Mouse (Mus musculus) cortical plate, adult 2 months (tissue): ENCODE results near the gene Tnfrsf19.

Source experiments
- CTCF ChIP-seq: fragments of 200-500 bp; IDR thresholded peaks from 2 replicates; pipeline ENCODE4 v1.5.1; 2011; ENCODE audit warnings: mild to moderate bottlenecking, control low read depth, low read length; ENCODE audit not compliant: insufficient read depth; ENCODE audit errors: extremely low read depth
- POLR2A ChIP-seq: fragments of 200-500 bp; IDR thresholded peaks from 2 replicates; pipeline ENCODE4 v1.6.1; 2011; ENCODE audit warnings: mild to moderate bottlenecking, low read length, control low read depth; ENCODE audit not compliant: insufficient read depth; ENCODE audit errors: extremely low read depth

DNA sequence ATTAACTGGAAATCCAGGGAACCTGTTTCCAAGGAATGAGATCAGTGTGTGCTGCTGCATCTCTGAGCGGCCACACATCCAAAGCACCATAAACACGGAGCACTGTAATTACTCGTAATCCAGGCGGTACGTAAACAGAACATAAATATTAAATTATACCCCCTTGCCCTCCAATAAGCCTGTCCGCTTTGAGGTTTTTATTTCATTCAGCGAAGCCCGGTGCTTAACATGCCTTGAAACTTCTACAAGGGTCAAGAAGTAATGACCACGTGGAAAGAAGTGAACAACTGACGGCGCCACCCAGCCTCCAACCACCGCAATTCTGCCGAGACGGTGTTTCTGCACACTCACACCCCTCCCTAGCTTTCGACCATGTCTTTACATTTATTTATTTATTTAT is 31.7 kb downstream of the Tnfrsf19 start:
- TF ChIP-seq CTCF: no peak
- TF ChIP-seq POLR2A: no peak
